Mouse (Mus musculus) embryo, embryonic 11.5 days (tissue): ENCODE results near the gene 4931414P19Rik.

ENCODE experiments used
- DNase-seq: peaks from one replicate; pipeline ENCODE4 v3.0.0-alpha.2; 2012; ENCODE audit warnings: low read depth, low spot score

Gene 4931414P19Rik

GRCm38 (mm10) chr14:54605752-54606321, at the start of gene 4931414P19Rik:
4931414P19Rik (minus strand) TSS chr14:54605993.
- DNase-seq = peak; percentile 59

GRCm38 (mm10) chr14:54653496-54653895, 47.7 kb upstream of the 4931414P19Rik start:
- peak; percentile 84 for DNase-seq

GRCm38 (mm10) chr14:54652787-54653186, 47.0 kb upstream of the 4931414P19Rik start:
- no peak for DNase-seq

- DNase-seq = no peak
Observed at GRCm38 (mm10) chr14:54651556-54651955, 45.8 kb upstream of the 4931414P19Rik start.

GRCm38 (mm10) chr14:54650621-54651454, 45.0 kb upstream of the 4931414P19Rik start:
- peak; percentile 89 for DNase-seq

- no peak for DNase-seq
Observed at GRCm38 (mm10) chr14:54647900-54648299, 42.1 kb upstream of the 4931414P19Rik start.

GRCm38 (mm10) chr14:54646898-54647636, 41.3 kb upstream of the 4931414P19Rik start:
- DNase-seq = no peak

GRCm38 (mm10) chr14:54646455-54646854, 40.7 kb upstream of the 4931414P19Rik start:
- no peak for DNase-seq

GRCm38 (mm10) chr14:54644294-54644693, 38.5 kb upstream of the 4931414P19Rik start:
- DNase-seq = no peak

- DNase-seq = no peak
Observed at GRCm38 (mm10) chr14:54643011-54643410, 37.2 kb upstream of the 4931414P19Rik start.

- DNase-seq = no peak
Observed at GRCm38 (mm10) chr14:54642224-54642944, 36.6 kb upstream of the 4931414P19Rik start.

GRCm38 (mm10) chr14:54641305-54641969, 35.6 kb upstream of the 4931414P19Rik start, which contains the start of gene Cdh24:
Cdh24 (minus strand) TSS chr14:54641364.
- peak; percentile 85 for DNase-seq

- DNase-seq = no peak
Observed at GRCm38 (mm10) chr14:54640946-54641304, 35.1 kb upstream of the 4931414P19Rik start, which contains the start of gene Gm17606. Gm17606 (plus strand) TSS chr14:54640952.

- no peak for DNase-seq
Observed at GRCm38 (mm10) chr14:54640121-54640520, 34.3 kb upstream of the 4931414P19Rik start.

GRCm38 (mm10) chr14:54638210-54638609, 32.4 kb upstream of the 4931414P19Rik start:
- no peak for DNase-seq

- no peak for DNase-seq
Observed at GRCm38 (mm10) chr14:54636954-54637353, 31.2 kb upstream of the 4931414P19Rik start.

GRCm38 (mm10) chr14:54634182-54634581, 28.4 kb upstream of the 4931414P19Rik start:
- no peak for DNase-seq

GRCm38 (mm10) chr14:54632252-54632651, 26.5 kb upstream of the 4931414P19Rik start:
- no peak for DNase-seq

GRCm38 (mm10) chr14:54631240-54631599, 25.4 kb upstream of the 4931414P19Rik start:
- DNase-seq = no peak

- DNase-seq = no peak
Observed at GRCm38 (mm10) chr14:54630583-54631239, 24.9 kb upstream of the 4931414P19Rik start.
